Mouse (Mus musculus) retina, postnatal 1 day (tissue): Measurements from ENCODE around the gene Cdc42ep3.

Experiments used
- DNase-seq: peaks from one replicate; pipeline ENCODE4 v3.0.0-alpha.2; 2012

Cdc42ep3 gene

DNA sequence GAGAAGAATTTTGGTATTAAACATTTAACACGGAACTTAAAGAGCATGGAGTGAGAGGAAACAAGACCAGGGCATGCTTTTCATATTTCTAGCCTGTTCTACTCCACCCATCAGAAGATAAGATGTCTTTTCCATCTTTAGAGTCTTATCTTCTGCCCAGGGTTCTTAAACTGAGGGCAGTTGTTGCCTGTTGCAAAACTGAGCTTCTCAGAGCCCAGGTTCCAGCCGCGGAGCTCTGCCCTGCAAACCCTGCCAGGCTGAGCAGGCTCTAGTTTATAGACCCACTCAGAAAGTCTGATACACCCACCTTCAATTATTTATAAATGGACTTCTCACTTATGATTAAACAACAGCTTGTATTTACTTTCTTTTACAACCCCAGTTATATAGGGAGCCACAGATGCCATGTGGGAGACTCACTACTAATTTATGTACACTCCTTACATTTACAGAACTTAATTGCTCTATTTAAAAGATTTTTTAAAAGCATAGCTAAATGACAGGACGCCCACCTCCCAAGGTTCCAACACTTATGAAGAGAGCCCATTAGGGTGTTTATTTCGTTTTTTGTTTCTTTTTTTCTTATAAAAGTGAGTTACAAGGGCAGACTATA lies 11.5 kb downstream of the Cdc42ep3 start:
- DNase-seq, result no peak

DNA sequence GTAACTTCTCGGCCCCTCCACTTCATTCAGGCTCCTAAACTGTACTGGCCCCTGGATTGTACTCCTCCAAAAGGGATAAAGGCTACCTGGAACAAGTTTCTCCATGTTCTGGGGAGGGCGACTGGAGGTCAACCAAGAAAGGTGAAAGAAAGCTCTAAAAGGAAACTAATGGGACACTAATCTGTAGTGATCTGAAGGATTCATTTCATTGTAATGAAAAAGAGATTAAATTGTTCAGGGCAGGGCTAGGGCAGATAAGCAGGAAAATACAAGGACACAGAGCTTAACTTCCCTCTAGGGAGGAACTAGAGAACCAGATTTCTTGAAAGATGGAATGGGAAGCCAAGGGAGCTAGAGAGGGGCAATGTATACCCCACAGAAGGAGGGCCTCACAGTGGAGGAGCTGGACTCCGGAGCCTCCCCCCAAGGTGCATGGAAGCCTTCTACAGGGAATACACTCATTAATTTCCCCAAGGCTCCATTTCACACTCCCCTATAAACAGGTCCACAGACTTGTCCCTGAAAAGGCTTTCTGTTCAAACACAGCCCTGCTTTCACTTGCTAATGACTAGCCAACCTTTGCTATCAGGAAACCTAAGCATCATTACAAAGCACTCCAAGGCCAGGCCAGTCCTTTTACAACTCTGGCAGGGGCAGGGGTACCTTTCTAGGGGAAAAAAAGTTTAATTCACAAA lies 12.1 kb downstream of the Cdc42ep3 start:
- DNase-seq, result no peak

- no peak for DNase-seq
Measured at GRCm38 (mm10) chr17:79341946-79342470, 12.9 kb downstream of the Cdc42ep3 start.

DNA sequence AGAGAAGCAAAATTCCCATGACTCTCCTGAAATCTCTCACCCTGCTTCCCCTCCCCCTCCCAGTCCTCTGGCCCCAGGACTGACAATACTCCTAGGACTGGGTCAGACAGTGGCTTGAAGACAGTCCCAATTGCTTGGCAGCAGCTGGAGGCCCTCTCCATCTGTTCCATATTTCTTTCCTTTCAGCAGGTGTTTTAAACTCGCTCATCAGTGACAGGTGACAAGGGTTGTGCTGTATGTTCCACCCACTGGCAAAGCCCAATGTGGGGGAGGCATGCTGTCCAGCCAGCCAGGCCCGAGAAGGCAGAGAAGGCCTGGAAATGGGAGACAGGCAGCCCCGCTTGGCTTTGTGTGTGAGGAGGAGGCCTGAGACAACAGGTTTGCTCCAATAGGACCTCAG lies 17.4 kb downstream of the Cdc42ep3 start:
- no peak for DNase-seq

- no peak for DNase-seq
Measured at GRCm38 (mm10) chr17:79334701-79335100, 20.2 kb downstream of the Cdc42ep3 start.

DNA sequence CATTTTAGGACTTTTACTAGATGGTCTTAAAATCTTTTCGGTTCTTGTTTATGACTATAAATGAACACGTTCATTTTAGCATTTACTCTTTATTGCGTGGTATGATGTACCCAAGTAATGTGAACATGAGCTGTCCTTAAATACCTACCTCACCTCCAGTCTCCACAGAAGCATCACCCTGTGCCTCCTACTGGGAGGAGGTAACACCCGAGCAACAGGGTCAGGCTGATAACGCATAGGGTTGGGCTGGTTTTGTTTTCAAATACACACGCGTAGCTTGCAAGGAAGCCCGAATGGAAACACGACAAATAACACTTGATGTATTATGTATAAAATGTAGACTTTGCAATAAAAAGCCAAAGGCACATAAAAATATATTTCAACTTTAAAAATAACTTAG lies 21.2 kb downstream of the Cdc42ep3 start:
- no peak for DNase-seq

GRCm38 (mm10) chr17:79332864-79333263 lies 22.0 kb downstream of the Cdc42ep3 start:
- no peak for DNase-seq

- DNase-seq, result no peak
Measured at GRCm38 (mm10) chr17:79330397-79330796, 24.5 kb downstream of the Cdc42ep3 start.

DNA sequence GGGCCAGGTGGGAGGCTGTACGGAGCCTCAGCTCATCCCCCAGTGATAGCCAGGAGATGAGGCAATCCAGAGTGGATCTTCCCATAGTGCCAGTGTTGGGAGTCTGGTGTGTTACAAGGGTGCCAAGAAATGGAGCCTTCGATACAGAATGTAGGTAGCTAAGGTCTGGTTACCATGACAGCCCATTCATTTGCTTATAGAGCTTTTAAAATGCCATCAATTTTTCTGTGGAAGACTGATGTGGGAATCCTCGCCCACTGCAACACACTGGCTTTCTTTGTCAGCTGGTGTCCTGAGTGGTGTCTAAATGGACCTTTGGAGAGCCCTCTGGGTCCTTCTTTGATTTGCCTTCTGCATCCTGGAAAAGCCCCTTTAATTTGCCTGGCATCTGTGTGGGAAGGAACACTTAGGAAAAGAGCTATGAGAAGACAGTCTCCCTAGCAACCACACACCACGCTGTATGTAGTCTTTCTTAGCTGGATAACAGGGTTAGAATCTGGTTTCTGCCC lies 28.0 kb downstream of the Cdc42ep3 start:
- no peak for DNase-seq

DNA sequence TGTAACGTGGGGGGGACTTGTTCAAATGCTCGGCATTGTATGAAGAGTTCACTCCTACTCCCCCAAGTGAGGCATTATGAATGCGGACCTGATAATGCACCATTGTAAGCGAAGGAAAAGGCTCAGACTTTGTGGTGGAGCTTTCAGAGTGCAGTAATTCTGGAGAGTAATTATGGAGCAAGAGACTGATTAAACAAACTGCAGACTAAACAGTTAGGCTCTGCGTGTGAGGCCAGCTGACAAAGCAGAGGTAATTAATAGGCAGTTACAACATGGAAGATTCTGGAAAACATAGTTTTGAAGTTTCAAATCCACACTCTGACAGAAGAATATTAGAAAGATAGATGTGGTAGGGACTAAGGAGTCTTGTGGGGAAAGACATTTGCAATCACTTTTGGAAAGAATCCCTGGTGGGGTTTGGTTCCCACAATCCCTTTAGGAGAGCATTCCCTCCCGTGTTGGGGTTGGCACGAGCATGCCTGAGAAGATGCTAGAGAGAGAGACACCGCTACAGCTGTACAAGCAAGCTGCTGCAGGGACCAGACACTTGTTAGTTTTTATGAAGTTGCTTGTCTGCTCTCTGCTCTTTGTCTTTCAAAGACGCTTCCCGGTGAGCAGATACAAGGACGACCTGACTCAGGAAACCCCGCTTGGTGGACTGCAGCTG lies 37.7 kb downstream of the Cdc42ep3 start:
- DNase-seq, result no peak

- no peak for DNase-seq
Measured at GRCm38 (mm10) chr17:79315415-79316094, 39.3 kb downstream of the Cdc42ep3 start.

DNA sequence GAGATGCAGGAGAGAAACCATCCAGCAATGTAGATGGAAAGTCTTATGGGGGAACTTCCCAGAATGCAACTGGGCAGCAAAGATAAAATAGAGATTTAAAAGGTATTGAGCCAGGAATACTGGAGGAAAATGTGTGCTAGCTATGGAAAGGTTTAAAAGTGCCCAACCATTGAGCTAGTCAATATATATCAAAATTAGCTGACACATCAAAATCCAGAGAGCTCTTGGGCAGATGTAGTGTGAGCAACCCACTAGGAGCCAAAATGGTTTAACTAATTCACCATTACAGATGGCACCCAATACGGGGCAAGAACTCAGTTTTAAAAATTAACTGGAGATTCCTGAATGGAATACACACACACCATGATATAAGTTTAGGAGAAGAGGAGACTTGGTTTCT lies 44.4 kb downstream of the Cdc42ep3 start:
- DNase-seq, result no peak

GRCm38 (mm10) chr17:79309506-79309905 lies 45.4 kb downstream of the Cdc42ep3 start:
- DNase-seq, result no peak

GRCm38 (mm10) chr17:79305644-79306043 lies 49.2 kb downstream of the Cdc42ep3 start:
- DNase-seq, result no peak

DNA sequence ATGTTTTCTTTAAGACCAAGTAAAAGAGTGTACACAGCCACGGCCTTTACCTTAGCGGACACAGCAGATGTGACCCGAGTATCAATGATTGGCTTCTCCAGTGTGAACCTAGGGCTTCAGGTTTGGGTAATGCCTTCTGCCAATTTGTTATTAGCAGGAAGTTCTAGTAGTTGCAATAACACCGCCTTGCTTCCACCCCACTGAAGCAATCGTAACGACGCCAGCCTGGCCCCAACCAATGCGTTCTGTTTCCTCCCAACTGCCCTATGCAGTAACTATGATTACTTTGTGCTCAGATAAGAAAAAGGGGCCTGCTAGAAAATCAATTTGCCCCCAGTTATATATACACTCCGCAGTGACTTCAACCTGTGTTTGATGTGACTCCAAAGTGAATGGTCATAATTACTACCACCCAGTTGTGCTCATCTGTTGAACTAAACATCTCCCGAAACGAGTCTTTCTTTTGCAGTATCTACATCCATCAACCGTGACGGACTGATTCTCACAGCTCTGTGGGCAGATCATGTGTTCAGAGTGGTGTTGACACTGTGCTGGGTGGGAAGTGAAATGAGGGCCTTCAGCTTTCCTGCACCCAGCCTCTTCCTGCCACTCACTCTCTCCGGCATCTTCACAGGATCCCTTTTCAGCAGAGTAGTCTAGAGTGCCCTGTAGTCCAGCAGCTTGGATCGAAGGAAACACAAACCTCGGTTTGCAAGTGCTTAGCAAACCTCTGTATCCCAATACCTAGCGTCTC lies 51.0 kb downstream of the Cdc42ep3 start:
- DNase-seq, result no peak

- DNase-seq, result no peak
Measured at GRCm38 (mm10) chr17:79303238-79303637, 51.7 kb downstream of the Cdc42ep3 start.

- DNase-seq, result no peak
Measured at GRCm38 (mm10) chr17:79299925-79300324, 55.0 kb downstream of the Cdc42ep3 start.

GRCm38 (mm10) chr17:79298968-79299367 lies 55.9 kb downstream of the Cdc42ep3 start:
- no peak for DNase-seq

DNA sequence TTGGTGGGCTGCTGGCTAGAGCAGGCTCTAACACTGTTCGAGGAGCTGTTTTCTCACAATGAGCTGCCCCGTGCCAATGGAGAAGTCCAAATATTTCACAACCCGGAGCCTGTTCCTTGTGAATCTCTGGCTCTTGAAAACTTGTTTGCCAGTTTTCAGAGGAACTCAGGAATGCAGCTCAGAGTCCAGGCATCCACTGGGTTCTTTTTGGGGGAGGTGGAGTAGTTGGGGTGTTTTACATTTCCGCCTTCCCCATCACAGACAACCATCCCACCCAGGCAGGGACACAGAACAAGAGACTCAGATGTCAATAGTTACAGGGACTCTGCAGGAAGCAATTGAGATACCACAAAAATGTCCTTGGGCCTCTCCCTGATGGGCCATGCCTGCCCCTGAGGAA lies 59.0 kb downstream of the Cdc42ep3 start:
- DNase-seq, result no peak

DNA sequence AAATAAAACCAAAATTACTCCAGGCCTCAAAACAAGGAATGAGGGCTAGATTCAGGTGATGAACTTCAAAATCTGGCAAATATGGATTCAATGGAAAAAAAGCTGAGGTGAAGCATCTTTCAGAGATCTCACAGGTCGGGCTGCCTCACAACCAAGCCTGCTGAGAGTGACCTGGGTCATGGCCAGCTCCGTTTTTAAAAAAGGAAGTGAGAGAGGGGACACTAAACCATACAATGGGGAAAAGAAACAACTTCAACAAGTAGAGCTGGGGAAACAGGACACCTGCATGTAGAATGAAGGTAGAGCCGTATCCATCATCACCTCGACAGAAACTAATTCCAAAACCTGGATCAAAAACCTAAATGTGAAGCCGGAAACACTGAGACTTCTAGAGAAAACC lies 63.2 kb downstream of the Cdc42ep3 start:
- DNase-seq, result no peak

DNA sequence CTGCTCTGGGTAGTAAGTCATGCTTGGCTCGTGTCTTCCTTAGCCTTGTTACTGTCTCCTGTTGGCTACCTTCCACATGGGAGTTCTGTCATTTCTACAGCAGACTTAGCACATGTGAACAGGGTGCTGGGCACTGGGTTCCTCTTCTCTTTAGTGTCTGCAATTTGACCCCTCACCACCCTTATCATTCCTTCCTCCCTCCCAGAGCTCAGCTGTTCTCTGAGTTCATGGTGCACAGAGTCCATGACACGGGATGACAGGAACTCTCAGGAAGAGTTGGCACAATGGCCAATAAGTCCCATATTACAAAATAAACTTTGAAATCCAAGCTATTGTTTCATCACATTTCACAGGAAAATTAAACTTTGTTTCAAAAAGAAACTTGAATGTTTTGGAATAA lies 64.2 kb downstream of the Cdc42ep3 start:
- DNase-seq, result no peak

DNA sequence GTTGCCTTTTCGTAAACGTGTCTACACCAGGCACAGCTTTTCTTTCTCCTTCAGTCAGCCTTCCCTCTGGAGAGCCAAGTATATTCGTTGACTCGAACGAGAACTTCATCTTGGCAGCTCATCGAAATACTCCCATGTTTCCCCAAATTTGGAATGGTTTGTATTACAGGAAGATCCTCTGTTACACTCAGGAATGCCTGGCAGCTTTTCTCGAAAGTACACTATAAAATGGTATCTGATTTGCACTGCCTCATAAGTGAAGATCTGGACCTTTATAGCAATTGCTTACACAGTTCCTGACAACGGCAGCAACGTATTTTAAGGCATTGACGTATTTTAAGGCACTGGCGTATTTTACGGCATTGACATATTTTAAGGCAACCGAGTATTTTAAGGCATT lies 67.6 kb downstream of the Cdc42ep3 start:
- DNase-seq, result no peak
